Mouse (Mus musculus) hindbrain, embryonic 15.5 days (tissue): Measurements from ENCODE around the gene Btd. TPM values are rescaled to one million over a fixed set of nuclear protein-coding genes. Genes with fewer than 3 reads are reported as not detected.

Experiments
- ATAC-seq: fragments of 200-750 bp; cut with Nextera tagmentation; 2 replicates; pipeline ENCODE4 v1.8.0; 2017; ENCODE audit warnings: low read depth, moderate number of reproducible peaks, moderate TSS enrichment; ENCODE audit not compliant: low FRiP score
- H3K27ac ChIP-seq: fragments of 300-500 bp; sonication (generic); replicated peaks from 2 replicates; pipeline ENCODE4 v1.5.1; 2015; ENCODE audit warnings: mild to moderate bottlenecking, inconsistent platforms
- H3K27me3 ChIP-seq: fragments of 300-500 bp; sonication (generic); 2 replicates; pipeline ENCODE4 v1.6.1; 2015; ENCODE audit warnings: control low read depth, inconsistent platforms
- H3K36me3 ChIP-seq: fragments of 300-500 bp; sonication (generic); 2 replicates; pipeline ENCODE4 v1.6.1; 2015; ENCODE audit warnings: control low read depth, inconsistent platforms
- H3K4me1 ChIP-seq: fragments of 300-500 bp; sonication (generic); replicated peaks from 2 replicates; pipeline ENCODE4 v1.6.1; 2015; ENCODE audit warnings: control low read depth, inconsistent platforms
- H3K4me2 ChIP-seq: fragments of 300-500 bp; sonication (generic); 2 replicates; pipeline ENCODE4 v1.6.1; 2015; ENCODE audit warnings: moderate library complexity, mild to moderate bottlenecking, inconsistent platforms
- H3K4me3 ChIP-seq: fragments of 300-500 bp; sonication (generic); 2 replicates; pipeline ENCODE4 v1.5.1; 2015; ENCODE audit warnings: mild to moderate bottlenecking, inconsistent platforms
- H3K9ac ChIP-seq: fragments of 300-500 bp; sonication (generic); 2 replicates; pipeline ENCODE4 v1.6.1; 2015; ENCODE audit warnings: inconsistent platforms
- H3K9me3 ChIP-seq: fragments of 300-500 bp; sonication (generic); 2 replicates; pipeline ENCODE4 v1.6.1; 2016; ENCODE audit warnings: control low read depth, inconsistent platforms
- WGBS: fragments of 180-500 bp; shearing (Covaris S2); methylation state at CpG from one replicate; pipeline ENCODE4 v1.1.7; 2015; 5-methylcytosine and 5-hydroxymethylcytosine counted together
- polyA plus RNA-seq: library from polyadenylated mRNA; unstranded; fragments of >200 nt; fragmentation: Nextera tagmentation; extraction: Ambion mirVana; gene quantifications from 2 replicates; pipeline ENCODE4 v1.2.1, GENCODE M21; 2015

Btd gene
- polyA plus RNA-seq, 1 experiment from 2014 or later, result 19.1 TPM

- Histone ChIP-seq H3K27me3 (no peaks in the 10 kb centered on the region), H3K9me3 (no peaks in the 10 kb centered on the region), H3K36me3 (no peaks in the 10 kb centered on the region), H3K4me3 (no peak overlapping the region), H3K4me1 (no peaks in the 10 kb centered on the region), H3K4me2 (no peak overlapping the region), H3K27ac (no peak overlapping the region), H3K9ac (no peak overlapping the region)
- no peak for ATAC-seq
- 87% methylated on average over 9 of the region's 9 CpGs for WGBS
These were observed 23.6 kb upstream of the Btd start for GRCm38 (mm10) chr14:31617204-31617603.

- H3K27ac ChIP-seq, result no peak overlapping the region
- no peak for ATAC-seq
- H3K9ac ChIP-seq, result no peak overlapping the region
- no peaks in the 10 kb centered on the region for H3K36me3 ChIP-seq
- no peaks in the 10 kb centered on the region for H3K9me3 ChIP-seq
- H3K27me3 ChIP-seq, result no peaks in the 10 kb centered on the region
- H3K4me1 ChIP-seq, result no peaks in the 10 kb centered on the region
- no peak overlapping the region for H3K4me2 ChIP-seq
- no peak overlapping the region for H3K4me3 ChIP-seq
- 86% methylated on average over 3 of the region's 3 CpGs for WGBS
These were observed 22.8 kb upstream of the Btd start for GRCm38 (mm10) chr14:31617997-31618396.

GRCm38 (mm10) chr14:31620591-31621223 is 20.1 kb upstream of the Btd start:
- Histone ChIP-seq H3K9me3 (no peaks in the 10 kb centered on the region), H3K27ac (no peak overlapping the region), H3K27me3 (no peaks in the 10 kb centered on the region), H3K4me1 (no peaks in the 10 kb centered on the region), H3K4me2 (no peak overlapping the region), H3K4me3 (no peak overlapping the region), H3K9ac (no peak overlapping the region), H3K36me3 (no peaks in the 10 kb centered on the region)
- ATAC-seq, result no peak
- 72% methylated on average over 9 of the region's 9 CpGs for WGBS

- H3K9ac ChIP-seq, result no peak overlapping the region
- H3K4me1 ChIP-seq, result no peaks in the 10 kb centered on the region
- WGBS, result 88% methylated on average over 12 of the region's 12 CpGs
- H3K27me3 ChIP-seq, result no peaks in the 10 kb centered on the region
- no peaks in the 10 kb centered on the region for H3K9me3 ChIP-seq
- no peak overlapping the region for H3K4me2 ChIP-seq
- no peak overlapping the region for H3K4me3 ChIP-seq
- H3K27ac ChIP-seq, result no peak overlapping the region
- no peak for ATAC-seq
- no peaks in the 10 kb centered on the region for H3K36me3 ChIP-seq
These were observed 18.1 kb upstream of the Btd start for GRCm38 (mm10) chr14:31622748-31623147.

GRCm38 (mm10) chr14:31630677-31631076 is 10.2 kb upstream of the Btd start:
- ATAC-seq, result 0 out of 2 replicates have a peak, but pooled peaks have one; percentile 65
- Histone ChIP-seq H3K36me3 (no peaks in the 10 kb centered on the region), H3K27me3 (no peaks in the 10 kb centered on the region), H3K4me2 (no peak overlapping the region), H3K27ac (no peak overlapping the region), H3K9ac (no peak overlapping the region), H3K4me3 (no peak overlapping the region), H3K4me1 (no peaks in the 10 kb centered on the region), H3K9me3 (no peaks in the 10 kb centered on the region)
- WGBS, result 20% methylated on average over 7 of the region's 7 CpGs

- Histone ChIP-seq H3K36me3 (no peaks in the 10 kb centered on the region), H3K9ac (peak within 1 kb of the TSS; percentile 63), H3K4me3 (peak within 1 kb of the TSS; percentile 66), H3K27ac (peak within 1 kb of the TSS; percentile 89), H3K4me1 (peaks cover 18% of the 10 kb centered on the region), H3K9me3 (no peaks in the 10 kb centered on the region), H3K27me3 (no peaks in the 10 kb centered on the region), H3K4me2 (peak within 1 kb of the TSS; percentile 98)
- 3% methylated on average over 26 of the region's 26 CpGs for WGBS
- peak; percentile 71; the same call in 1 of the 2 replicates for ATAC-seq
These were observed 410 bp upstream of the Btd start, which contains the start of gene Gm49387 for GRCm38 (mm10) chr14:31640346-31640889. Gene Gm49387, minus strand, starts transcription at chr14:31640878.

- peak overlapping the region; percentile 66 for H3K4me3 ChIP-seq
- H3K4me2 ChIP-seq, result peak overlapping the region; percentile 98
- H3K27me3 ChIP-seq, result no peaks in the 10 kb centered on the region
- H3K4me1 ChIP-seq, result peaks cover 18% of the 10 kb centered on the region
- ATAC-seq, result no peak
- 74% methylated on average over 9 of the region's 9 CpGs for WGBS
- no peaks in the 10 kb centered on the region for H3K9me3 ChIP-seq
- H3K27ac ChIP-seq, result no peak overlapping the region; the same call in 1 of the 2 replicates
- peak overlapping the region; percentile 63 for H3K9ac ChIP-seq
- no peaks in the 10 kb centered on the region for H3K36me3 ChIP-seq
These were observed 803 bp downstream of the Btd start for GRCm38 (mm10) chr14:31641506-31642155.

- peaks cover 18% of the 10 kb centered on the region for H3K4me1 ChIP-seq
- WGBS, result 96% methylated on average over 5 of the region's 5 CpGs
These were observed 3.5 kb downstream of the Btd start for GRCm38 (mm10) chr14:31644183-31644830.

GRCm38 (mm10) chr14:31644931-31645547 is 4.2 kb downstream of the Btd start:
- ATAC-seq, result no peak

More at GRCm38 (mm10) chr14:31644183-31644830, 3.5 kb downstream of the Btd start:
- H3K27me3 ChIP-seq, result no peaks in the 10 kb centered on the region
- no peak overlapping the region for H3K27ac ChIP-seq
- no peak overlapping the region for H3K4me3 ChIP-seq
- H3K9me3 ChIP-seq, result no peaks in the 10 kb centered on the region
- no peak overlapping the region for H3K4me2 ChIP-seq
- ATAC-seq, result no peak
- H3K36me3 ChIP-seq, result no peaks in the 10 kb centered on the region
- H3K9ac ChIP-seq, result no peak overlapping the region

GRCm38 (mm10) chr14:31645920-31646319 is 5.1 kb downstream of the Btd start:
- peaks cover 9% of the 10 kb centered on the region for H3K4me1 ChIP-seq
- WGBS, result 90% methylated on average over 7 of the region's 7 CpGs

More at GRCm38 (mm10) chr14:31644931-31645547, 4.2 kb downstream of the Btd start:
- H3K4me2 ChIP-seq, result no peak overlapping the region
- no peaks in the 10 kb centered on the region for H3K36me3 ChIP-seq
- WGBS, result 71% methylated on average over 3 of the region's 3 CpGs
- no peaks in the 10 kb centered on the region for H3K27me3 ChIP-seq
- no peak overlapping the region for H3K4me3 ChIP-seq
- no peak overlapping the region for H3K27ac ChIP-seq
- H3K9me3 ChIP-seq, result no peaks in the 10 kb centered on the region
- peaks cover 15% of the 10 kb centered on the region for H3K4me1 ChIP-seq
- H3K9ac ChIP-seq, result no peak overlapping the region

GRCm38 (mm10) chr14:31647991-31648390 is 7.2 kb downstream of the Btd start:
- ATAC-seq, result no peak
- H3K4me2 ChIP-seq, result no peak overlapping the region
- H3K4me3 ChIP-seq, result no peak overlapping the region
- no peaks in the 10 kb centered on the region for H3K36me3 ChIP-seq
- H3K27me3 ChIP-seq, result no peaks in the 10 kb centered on the region
- no peaks in the 10 kb centered on the region for H3K4me1 ChIP-seq
- 90% methylated on average over 10 of the region's 10 CpGs for WGBS
- H3K9ac ChIP-seq, result no peak overlapping the region
- H3K9me3 ChIP-seq, result no peaks in the 10 kb centered on the region
- H3K27ac ChIP-seq, result no peak overlapping the region

More at GRCm38 (mm10) chr14:31645920-31646319, 5.1 kb downstream of the Btd start:
- no peak overlapping the region for H3K9ac ChIP-seq
- H3K4me3 ChIP-seq, result no peak overlapping the region
- H3K27ac ChIP-seq, result no peak overlapping the region
- H3K36me3 ChIP-seq, result no peaks in the 10 kb centered on the region
- H3K4me2 ChIP-seq, result no peak overlapping the region
- H3K27me3 ChIP-seq, result no peaks in the 10 kb centered on the region
- no peaks in the 10 kb centered on the region for H3K9me3 ChIP-seq
- no peak for ATAC-seq
